Mouse (Mus musculus) cerebral cortex, adult 2 months (tissue): ENCODE results near the gene Rab1a.

Source experiments
- WGBS: fragments of 180-500 bp; shearing (Covaris S2); methylation state at CpG from one replicate; pipeline ENCODE4 v1.1.7; 2018; 5-methylcytosine and 5-hydroxymethylcytosine counted together

Rab1a gene

GRCm38 (mm10) chr11:20200713-20201575, at the start of gene Rab1a:
Rab1a (plus strand) TSS chr11:20201432.
- under 1% methylated on average over 54 of the region's 54 CpGs for WGBS

- WGBS = 83% methylated on average over 4 of the region's 4 CpGs
These were observed 48.9 kb upstream of the Rab1a start for GRCm38 (mm10) chr11:20152107-20152901.

GRCm38 (mm10) chr11:20153542-20153941, 47.7 kb upstream of the Rab1a start:
- WGBS = 96% methylated on average over 5 of the region's 5 CpGs

GRCm38 (mm10) chr11:20164979-20165867, 36.0 kb upstream of the Rab1a start:
- 73% methylated on average over 4 of the region's 4 CpGs for WGBS

- 72% methylated on average over 4 of the region's 4 CpGs for WGBS
These were observed 35.2 kb upstream of the Rab1a start for GRCm38 (mm10) chr11:20165991-20166390.

- 73% methylated on average over 6 of the region's 6 CpGs for WGBS
These were observed 34.8 kb upstream of the Rab1a start for GRCm38 (mm10) chr11:20166476-20166875.

GRCm38 (mm10) chr11:20168972-20169371, 32.3 kb upstream of the Rab1a start:
- 92% methylated on average over 11 of the region's 11 CpGs for WGBS

- 90% methylated on average over 6 of the region's 6 CpGs for WGBS
These were observed 14.0 kb upstream of the Rab1a start for GRCm38 (mm10) chr11:20187271-20187670.

- WGBS = 79% methylated on average over 4 of the region's 4 CpGs
These were observed 8.0 kb upstream of the Rab1a start for GRCm38 (mm10) chr11:20193100-20193736.

- 1% methylated on average over 40 of the region's 40 CpGs for WGBS
These were observed 449 bp downstream of the Rab1a start for GRCm38 (mm10) chr11:20201661-20202101.

GRCm38 (mm10) chr11:20202299-20203011, 1.2 kb downstream of the Rab1a start:
- WGBS = 19% methylated on average over 7 of the region's 7 CpGs

- WGBS = 26% methylated on average over 2 of the region's 2 CpGs
These were observed 3.1 kb downstream of the Rab1a start for GRCm38 (mm10) chr11:20204321-20204720.

GRCm38 (mm10) chr11:20204870-20205446, 3.7 kb downstream of the Rab1a start:
- WGBS = 65% methylated on average over 9 of the region's 9 CpGs

- 62% methylated on average over 4 of the region's 4 CpGs for WGBS
These were observed 4.3 kb downstream of the Rab1a start for GRCm38 (mm10) chr11:20205538-20205937.

GRCm38 (mm10) chr11:20206626-20207223, 5.5 kb downstream of the Rab1a start:
- 27% methylated on average over 2 of the region's 2 CpGs for WGBS

- WGBS = 64% methylated on average over 2 of the region's 2 CpGs
These were observed 6.4 kb downstream of the Rab1a start for GRCm38 (mm10) chr11:20207589-20207988.

- 65% methylated on average over 2 of the region's 2 CpGs for WGBS
These were observed 10.6 kb downstream of the Rab1a start for GRCm38 (mm10) chr11:20211838-20212237.

- WGBS = 100% methylated on average over 1 of the region's 1 CpGs
These were observed 13.5 kb downstream of the Rab1a start for GRCm38 (mm10) chr11:20214779-20215178.

GRCm38 (mm10) chr11:20216415-20216814, 15.2 kb downstream of the Rab1a start:
- WGBS = 86% methylated on average over 4 of the region's 4 CpGs

- 96% methylated on average over 1 of the region's 1 CpGs for WGBS
These were observed 16.0 kb downstream of the Rab1a start for GRCm38 (mm10) chr11:20217227-20217626.
